Mouse (Mus musculus) thymus, postnatal 0 days (tissue): Measurements from ENCODE around the gene Tmem87b. TPM values are rescaled to one million over a fixed set of nuclear protein-coding genes. Genes with fewer than 3 reads are reported as not detected.

Source experiments
- DNase-seq: peaks from one replicate; pipeline ENCODE4 v3.0.0-alpha.2; 2015; ENCODE audit warnings: low spot score
- polyA plus RNA-seq: library from polyadenylated mRNA; unstranded; fragments of >200 nt; fragmentation: Nextera tagmentation; extraction: Ambion mirVana; gene quantifications from 2 replicates; pipeline ENCODE4 v1.2.1, GENCODE M21; 2015

Gene Tmem87b
- polyA plus RNA-seq, 1 experiment from 2014 or later, result 30.6 TPM

GRCm38 (mm10) chr2:128887866-128888550 is 70.1 kb downstream of the Tmem87b start:
- no peak for DNase-seq

GRCm38 (mm10) chr2:128890661-128891335 is 72.9 kb downstream of the Tmem87b start:
- DNase-seq, result no peak

- peak; percentile 7 for DNase-seq
Measured at GRCm38 (mm10) chr2:128892180-128892721, 74.3 kb downstream of the Tmem87b start.

- DNase-seq, result no peak
Measured at GRCm38 (mm10) chr2:128902843-128903242, 84.9 kb downstream of the Tmem87b start.

- DNase-seq, result no peak
Measured at GRCm38 (mm10) chr2:128903661-128904060, 85.7 kb downstream of the Tmem87b start.

Other genes with a start within 250 kb of the Tmem87b start
- not detected in 2 replicates for gene Spdye4c, start 226.9 kb upstream of the Tmem87b start, polyA plus RNA-seq
- gene Anapc1, start 130.7 kb upstream of the Tmem87b start, polyA plus RNA-seq, result 35.4 and 35.9 TPM in 2 replicates
- gene Mertk, start 119.2 kb upstream of the Tmem87b start, polyA plus RNA-seq, result 1.5 and 1.9 TPM in 2 replicates
- 1.3 and 1.4 TPM in 2 replicates for gene Fbln7, start 44.9 kb downstream of the Tmem87b start, polyA plus RNA-seq
- gene Zc3h8, start 126.0 kb downstream of the Tmem87b start, polyA plus RNA-seq, result 9.3 and 10.1 TPM in 2 replicates
- gene Zc3h6, start 149.3 kb downstream of the Tmem87b start, polyA plus RNA-seq, result 3.3 and 6.5 TPM in 2 replicates
- gene Gm10762, start 149.6 kb downstream of the Tmem87b start, polyA plus RNA-seq, result 17.1 and 18.5 TPM in 2 replicates
- 0.14 and 0.23 TPM in 2 replicates for gene Vinac1, start 230.1 kb downstream of the Tmem87b start, polyA plus RNA-seq
- 5.2 and 5.9 TPM in 2 replicates for gene Ttl, start 247.8 kb downstream of the Tmem87b start, polyA plus RNA-seq